Mouse (Mus musculus) urinary bladder, postnatal 36 days (tissue): Measurements from ENCODE around the gene Bcl2l2.

Experiments
- DNase-seq, 2 experiments: peaks; one replicate each; pipeline ENCODE4 v3.0.0; 2022; ENCODE audit warnings: low spot score in 2 of 2, mixed read lengths in 1 of 2

The Bcl2l2 gene

DNA sequence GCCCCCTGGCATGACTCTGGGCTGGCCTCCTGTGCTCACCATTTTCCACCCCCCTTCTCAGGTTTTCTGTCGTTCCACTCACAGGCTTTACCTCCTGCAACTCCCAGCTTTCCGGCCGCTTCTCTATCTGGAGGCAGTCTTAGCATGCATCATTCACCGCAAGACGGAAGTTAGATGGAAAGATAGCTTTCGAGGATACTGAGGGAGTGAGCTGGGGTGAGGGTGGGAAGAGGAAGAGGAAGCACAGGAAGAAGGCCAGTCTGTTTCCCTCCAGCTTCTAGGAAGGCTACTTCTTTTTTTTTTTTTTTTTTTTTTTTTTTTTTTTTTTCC, 53.6 kb downstream of the Bcl2l2 start:
- no peak for DNase-seq

- no peak for DNase-seq
Observed at GRCm38 (mm10) chr14:54937361-54938182, 54.4 kb downstream of the Bcl2l2 start.
